Mouse (Mus musculus): Measurements from ENCODE around the gene Zcchc24. TPM values are rescaled to one million over a fixed set of nuclear protein-coding genes. Genes with fewer than 3 reads are reported as not detected.

Gene Zcchc24
- total RNA-seq, 2 experiments from 2014 or later: 47.4 to 47.7 TPM

DNA sequence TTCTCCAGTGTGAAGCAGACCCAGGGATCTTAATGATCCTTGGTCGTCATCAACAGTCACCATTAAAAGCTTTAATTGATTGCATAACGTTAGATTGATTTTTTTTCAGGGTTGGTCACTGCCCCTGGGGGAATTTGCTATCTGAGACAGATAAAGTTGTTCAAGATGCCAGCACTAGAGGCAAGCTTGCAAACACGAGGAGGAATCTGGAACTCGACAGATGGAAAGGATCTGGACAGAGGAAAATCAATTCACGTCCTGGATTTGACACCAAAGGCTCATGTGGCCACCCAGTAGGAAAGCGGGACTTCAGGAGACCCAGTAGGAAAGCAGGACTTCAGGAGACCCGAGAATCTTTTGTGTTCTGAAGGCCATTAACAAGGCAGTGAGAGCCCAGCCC lies 14.4 kb upstream of the Zcchc24 start:
- DNase-seq (ENCODE audit: low spot score in 2 of 2): no peak

DNA sequence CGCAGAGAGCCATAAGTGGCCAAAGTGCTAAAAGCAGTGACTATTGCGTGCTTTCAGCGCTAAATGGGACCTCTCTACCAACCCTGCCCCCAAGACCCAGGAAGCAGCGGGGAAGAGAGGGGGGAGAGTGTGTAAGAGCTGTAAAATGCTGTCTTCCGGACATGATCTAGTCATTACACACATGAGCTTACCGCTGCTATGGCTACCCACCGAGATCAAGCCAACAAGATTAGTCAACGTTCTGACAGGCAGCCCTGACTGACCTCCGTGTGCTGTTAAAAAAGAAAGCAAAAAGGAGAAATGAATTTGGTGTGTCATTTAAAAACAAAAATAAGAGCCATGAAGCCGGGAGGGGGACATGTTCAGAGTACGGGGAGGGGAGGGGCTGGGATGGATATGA lies 11.8 kb upstream of the Zcchc24 start:
- no peak for DNase-seq (ENCODE audit: low spot score in 2 of 2)

DNA sequence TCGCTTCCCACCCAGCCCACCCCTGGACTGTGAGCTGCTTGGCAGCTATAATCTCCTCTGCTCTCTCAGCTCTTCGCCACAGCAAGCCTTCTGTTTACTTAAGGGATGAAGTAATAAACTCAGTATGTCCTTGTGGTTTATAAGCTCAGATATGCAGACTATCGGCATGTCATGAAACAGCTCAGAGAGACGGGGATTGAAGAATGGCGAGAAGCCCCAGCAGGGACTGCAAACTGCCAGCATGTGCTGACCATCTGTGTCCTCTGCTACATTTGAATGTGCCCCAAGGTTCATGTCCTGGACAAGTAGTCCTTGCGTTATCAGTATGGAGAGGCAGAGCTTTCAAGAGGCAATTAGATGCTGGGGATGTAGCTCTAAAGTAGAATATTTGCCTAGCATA lies 7.5 kb upstream of the Zcchc24 start:
- DNase-seq (ENCODE audit: low spot score in 2 of 2): no peak

DNA sequence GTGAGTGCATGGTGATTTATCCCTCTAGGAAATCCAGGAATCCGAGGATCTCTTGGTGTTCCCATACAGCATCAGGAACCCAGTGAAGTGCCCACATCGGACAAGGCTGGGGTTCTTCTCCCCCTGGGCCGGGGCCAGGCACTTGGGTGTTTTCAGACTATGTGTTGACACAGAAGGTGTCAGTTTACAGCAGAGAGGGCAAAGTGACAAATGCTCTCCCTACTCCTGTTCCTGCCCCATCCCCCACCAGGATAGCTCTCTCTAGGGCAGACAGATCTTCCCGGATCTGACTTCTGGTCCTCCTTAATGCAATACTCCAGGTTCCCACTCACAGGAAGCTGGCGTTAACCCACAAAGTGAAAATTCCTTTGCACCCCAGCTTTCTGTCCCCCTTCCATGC lies 5.3 kb upstream of the Zcchc24 start:
- DNase-seq (ENCODE audit: low spot score in 2 of 2): no peak

DNA sequence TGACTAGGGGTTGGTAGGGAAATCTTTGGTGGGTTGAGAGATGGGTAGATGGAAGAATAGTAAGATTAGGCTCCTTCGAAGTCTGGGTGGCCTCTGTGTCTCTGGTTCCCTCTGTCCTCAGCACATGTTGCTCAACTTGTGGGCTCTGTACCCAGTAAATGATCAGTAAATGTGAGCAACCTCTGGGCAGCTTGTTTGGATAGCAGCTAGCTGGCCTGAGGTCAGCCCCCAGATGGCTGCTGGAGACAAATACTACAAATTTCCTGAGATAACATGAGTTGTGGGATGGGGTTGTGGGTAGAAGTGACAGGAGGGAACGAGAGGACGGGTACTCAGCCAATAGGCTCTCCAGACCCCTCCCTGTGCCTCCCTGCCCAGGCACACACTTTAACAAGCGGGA lies 4.2 kb upstream of the Zcchc24 start:
- DNase-seq (ENCODE audit: low spot score in 2 of 2): no peak

DNA sequence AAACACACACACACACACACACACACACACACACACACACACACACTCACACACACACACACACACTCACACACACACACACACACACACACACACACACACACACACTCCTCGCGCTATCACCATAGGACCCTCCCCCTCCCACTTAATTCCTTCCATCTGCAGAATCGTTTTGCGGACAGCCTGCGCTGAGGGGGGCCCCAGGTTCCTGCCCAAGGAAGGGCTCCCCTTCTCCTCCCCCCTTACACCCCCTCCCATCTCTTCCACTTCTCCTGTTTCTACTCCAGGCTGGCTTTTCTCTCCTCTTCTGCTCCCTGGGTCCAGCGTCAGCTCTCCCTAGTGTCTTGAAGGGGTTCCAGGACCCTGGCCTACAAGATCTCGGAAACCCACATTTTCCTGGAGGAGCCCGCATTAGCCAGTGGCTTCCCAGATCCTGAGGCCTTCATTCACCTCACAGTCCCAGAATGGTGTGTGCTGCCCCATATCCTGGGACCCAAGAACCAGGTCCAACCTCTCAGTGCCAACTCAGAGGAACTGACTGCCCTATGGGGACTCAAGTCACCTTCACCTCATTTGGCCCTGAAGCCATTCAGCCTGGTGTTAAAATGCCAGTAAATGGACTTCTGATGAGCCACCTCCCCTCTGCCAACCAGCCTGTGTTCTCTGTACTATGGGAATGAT lies 927 bp upstream of the Zcchc24 start:
- no peak for DNase-seq (ENCODE audit: low spot score in 2 of 2)

DNA sequence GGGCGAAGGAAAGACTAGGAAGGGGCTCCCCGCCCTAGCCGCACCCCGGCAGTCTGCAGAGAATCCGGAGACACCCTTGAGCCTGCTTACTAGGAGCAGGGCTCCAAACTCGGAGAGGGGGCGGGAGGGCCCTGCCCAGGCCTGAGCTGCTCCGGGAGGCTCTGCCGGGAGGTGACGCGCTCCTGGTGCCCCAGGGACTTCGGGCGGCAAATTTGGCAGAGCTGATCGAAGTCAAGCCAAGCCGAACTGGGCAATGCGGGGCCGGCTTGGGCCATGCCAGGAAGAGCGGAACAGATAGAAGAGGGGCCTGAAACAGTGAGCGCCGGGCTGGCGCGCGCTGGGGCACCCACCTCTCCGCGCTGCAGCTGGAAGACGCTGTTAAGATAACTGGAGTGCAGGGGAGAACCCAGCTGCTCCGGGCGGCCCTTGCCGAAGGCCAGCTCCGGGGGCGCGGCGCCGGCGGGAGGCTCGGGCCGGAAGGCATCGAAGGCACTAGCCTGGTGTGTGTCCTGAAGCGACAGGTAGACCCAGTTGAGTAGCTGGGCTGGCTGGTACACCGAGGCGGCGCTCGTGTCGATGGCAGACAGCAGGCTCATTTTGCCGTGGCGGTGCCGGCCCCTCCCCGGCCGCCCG lies 462 bp downstream of the Zcchc24 start:
- peak in 1 of 2 experiments; percentile 25 for DNase-seq (ENCODE audit: low spot score in 2 of 2)

DNA sequence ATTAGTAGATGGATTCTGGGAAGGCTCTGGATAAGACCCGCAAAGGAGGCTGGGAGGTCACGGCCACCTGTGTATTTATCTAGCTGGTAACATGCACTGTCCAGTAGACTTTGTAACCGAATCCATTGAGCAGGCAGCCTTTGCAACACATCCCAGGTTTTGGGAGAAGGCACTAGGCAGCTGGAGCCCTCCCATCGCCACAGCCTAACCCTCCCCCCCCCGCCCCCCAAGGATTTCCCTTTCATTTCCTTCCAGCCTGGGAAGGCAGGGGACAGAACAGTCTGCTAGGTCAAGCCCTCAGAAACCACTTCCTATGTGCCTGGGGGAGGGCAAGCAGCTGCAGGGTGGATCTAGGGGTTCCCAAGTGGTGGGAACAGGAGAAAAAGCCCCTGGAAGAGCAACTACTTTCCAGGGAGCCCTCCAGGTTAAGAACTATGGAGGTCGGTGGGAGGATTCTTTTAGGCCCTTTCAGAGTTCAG lies 1.1 kb downstream of the Zcchc24 start:
- no peak for DNase-seq (ENCODE audit: low spot score in 2 of 2)

DNA sequence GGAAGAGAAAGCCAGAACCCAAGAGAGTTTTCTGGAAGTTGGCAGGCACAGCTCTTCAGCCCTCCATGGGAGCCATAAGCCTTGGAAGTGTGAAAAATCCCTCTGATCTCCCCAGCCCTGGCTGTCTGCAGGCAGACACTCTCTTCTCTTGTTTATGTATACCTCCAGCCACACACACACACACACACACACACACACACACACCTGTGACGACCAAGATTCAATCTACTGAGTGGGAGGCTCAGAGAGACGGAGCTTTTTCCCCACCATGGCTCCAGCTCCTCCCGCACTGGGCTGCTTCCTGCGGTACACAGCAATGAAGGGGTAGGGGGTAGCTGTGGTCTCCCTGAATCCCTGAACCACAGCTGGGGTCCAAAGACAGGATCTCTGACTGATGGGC lies 2.4 kb downstream of the Zcchc24 start:
- no peak for DNase-seq (ENCODE audit: low spot score in 2 of 2)

DNA sequence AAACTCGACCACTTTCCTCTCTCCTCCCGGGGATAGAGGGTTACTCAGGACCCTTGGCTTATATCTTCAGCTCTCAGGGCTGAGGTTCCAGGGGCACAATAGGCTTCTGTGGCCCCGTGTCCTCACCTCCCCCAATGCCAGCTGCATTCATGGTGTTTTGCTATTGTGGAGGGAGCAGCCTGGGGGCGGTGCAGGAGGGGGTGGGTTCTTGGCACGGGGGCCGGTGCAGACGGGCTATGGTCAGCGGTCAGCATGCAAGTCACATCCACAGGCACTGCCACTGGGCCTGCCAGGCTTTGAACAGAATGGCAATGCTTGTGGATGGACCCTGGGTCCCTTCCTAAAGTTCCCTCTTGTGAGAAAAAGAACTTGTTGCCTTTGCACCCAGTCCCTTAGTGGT lies 2.9 kb downstream of the Zcchc24 start:
- peak; percentile 50 to 58 for DNase-seq (ENCODE audit: low spot score in 2 of 2)

DNA sequence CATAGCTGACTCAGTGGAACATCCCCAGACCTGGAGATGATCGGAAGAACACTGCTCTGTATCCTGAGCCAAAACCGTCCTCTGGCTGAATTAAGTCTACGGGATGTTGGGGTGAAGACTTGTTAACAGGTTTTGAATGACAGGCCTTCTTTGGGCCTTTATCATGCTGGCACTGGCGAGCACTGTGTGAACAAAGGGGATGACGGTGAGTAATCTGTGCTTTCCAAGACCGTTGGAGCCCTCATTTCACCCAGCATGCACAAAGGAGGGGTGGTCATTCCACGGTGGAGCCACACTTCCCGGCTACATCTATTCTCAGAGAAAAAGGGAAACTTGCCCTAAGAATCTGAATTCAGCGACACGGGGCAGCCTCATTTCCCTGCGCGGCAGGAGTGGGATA lies 3.7 kb downstream of the Zcchc24 start:
- no peak for DNase-seq (ENCODE audit: low spot score in 2 of 2)

DNA sequence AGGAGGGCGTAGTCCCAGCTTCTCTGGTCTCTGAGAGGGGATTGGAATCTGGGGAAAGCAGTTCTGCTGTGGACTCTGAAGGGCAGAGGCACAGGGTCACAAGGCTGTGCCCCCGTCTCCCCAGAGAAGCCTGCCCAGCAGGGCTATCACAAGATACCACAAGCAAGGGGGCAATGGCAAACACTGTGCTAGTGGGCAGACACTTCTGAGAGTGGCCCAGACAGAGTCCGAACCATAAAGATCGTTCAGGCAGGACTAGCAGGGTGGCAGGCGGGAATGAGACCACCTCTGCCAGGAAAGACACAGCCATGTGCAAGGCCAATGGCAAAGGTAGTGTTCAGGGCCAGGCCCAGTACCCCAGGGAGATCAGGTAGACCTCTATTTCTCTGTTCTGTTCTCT lies 7.7 kb downstream of the Zcchc24 start:
- no peak for DNase-seq (ENCODE audit: low spot score in 2 of 2)

DNA sequence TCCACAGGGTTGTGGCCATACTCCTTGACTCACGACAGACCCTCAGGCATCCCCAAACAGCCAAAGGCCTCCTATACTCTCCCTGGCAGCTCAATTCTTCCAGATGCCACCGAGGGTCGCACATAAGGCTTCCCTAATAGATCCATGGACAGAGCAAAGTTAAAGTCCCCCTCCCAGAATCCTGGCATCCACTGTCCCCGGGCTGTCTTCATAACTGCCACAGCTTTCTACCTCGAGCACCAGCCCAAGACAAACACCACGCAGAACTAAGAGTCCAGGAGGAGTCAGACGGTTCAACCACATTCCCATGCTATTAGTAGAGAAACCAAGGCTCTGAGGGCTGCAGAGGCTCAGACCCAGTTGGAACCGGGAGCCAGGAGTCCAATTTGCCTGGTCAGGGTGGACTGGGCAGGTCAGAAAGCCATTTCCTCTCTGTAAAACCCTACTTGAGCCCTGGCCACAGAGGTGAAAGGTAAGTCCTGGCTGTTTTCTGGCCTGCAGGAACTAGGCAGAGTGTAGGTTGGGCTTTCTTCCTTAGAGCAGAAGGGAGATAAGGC lies 8.8 kb downstream of the Zcchc24 start:
- DNase-seq (ENCODE audit: low spot score in 2 of 2): no peak

DNA sequence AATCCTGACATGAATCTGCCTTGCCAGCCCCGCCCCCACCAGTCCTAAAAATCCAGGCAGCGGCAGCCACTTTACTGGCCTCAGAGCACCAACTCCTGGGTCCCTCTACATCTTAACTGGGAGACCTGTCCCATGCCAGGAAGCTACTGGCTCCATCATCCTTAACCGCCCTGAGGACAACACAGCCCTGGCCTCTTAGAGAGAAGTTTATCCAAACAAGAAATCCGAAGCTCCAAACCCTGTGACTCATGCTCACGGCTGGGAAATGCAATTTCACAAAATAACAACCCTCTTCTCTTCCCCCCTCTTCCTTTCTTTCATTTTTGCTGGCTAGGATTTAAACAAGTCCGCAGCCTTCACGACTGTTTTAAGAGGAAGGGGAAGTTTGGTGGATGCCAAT lies 9.3 kb downstream of the Zcchc24 start:
- DNase-seq (ENCODE audit: low spot score in 2 of 2): no peak

DNA sequence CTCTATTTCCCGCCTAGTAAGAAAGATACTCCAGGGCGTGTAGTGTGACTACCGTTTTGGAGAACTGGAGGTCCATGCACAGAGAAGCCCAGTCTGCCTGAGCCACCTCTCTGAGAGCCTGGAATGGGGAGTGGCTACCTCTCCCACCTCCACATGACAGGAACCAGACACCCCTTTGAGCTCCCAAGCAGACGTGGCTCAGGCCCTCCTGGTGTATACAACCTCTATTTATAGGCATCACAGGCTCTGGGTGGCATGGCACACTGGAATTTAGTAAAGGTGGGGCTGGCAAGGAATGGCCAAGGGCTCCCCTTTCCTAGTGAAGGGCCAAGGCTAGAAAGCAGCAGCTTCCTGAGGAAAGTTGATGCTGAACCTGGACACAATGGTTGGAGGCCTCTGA lies 10.9 kb downstream of the Zcchc24 start:
- DNase-seq (ENCODE audit: low spot score in 2 of 2): no peak

DNA sequence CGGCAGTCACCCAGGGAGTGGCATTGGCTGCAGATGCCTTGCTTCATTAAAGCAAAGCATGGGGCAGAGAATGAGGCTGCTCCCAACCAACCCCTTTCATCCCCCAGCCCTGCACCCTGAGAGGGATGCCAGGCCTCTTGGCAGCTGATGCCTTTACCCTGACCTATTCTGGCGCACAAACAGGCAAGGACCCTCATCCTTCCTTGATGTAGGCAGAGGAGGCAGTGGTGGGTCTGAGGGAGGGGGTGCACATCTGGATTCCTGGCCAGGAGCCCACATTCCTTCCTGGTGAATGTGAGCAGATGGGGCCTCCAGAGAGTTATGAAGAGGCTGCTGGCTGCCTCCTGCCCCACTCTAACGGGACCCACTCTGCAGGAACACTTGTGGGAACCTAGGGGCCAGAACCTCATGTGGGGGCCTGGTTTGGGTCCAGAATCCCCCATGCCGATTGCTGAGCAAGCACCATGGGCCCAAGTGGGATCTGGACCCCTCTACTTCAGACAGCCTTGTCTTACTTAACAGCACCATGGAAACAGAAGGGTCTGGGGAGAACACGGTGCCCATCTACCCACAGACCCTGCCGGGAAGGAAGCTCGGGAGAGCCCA lies 12.4 kb downstream of the Zcchc24 start:
- DNase-seq (ENCODE audit: low spot score in 2 of 2): no peak

DNA sequence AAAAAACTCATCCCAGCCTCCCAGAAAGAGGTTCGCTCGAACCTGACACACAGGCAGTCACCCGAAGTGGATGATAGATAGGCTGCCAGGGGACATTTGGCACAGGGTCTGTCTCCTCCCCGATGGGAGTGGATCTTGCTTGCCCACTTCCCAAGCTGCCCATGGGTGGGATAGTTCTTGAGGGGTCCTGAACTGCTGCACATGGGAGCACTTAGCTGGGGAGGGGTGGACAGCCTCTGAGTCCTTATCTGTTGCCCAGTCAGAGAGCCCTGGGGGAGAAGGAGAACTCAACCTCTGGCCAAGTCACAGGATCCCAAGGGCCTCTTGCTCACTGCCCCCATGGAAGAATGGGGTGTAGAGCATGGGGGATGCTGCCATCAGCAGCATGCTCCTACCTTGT lies 13.3 kb downstream of the Zcchc24 start:
- DNase-seq (ENCODE audit: low spot score in 2 of 2): no peak

DNA sequence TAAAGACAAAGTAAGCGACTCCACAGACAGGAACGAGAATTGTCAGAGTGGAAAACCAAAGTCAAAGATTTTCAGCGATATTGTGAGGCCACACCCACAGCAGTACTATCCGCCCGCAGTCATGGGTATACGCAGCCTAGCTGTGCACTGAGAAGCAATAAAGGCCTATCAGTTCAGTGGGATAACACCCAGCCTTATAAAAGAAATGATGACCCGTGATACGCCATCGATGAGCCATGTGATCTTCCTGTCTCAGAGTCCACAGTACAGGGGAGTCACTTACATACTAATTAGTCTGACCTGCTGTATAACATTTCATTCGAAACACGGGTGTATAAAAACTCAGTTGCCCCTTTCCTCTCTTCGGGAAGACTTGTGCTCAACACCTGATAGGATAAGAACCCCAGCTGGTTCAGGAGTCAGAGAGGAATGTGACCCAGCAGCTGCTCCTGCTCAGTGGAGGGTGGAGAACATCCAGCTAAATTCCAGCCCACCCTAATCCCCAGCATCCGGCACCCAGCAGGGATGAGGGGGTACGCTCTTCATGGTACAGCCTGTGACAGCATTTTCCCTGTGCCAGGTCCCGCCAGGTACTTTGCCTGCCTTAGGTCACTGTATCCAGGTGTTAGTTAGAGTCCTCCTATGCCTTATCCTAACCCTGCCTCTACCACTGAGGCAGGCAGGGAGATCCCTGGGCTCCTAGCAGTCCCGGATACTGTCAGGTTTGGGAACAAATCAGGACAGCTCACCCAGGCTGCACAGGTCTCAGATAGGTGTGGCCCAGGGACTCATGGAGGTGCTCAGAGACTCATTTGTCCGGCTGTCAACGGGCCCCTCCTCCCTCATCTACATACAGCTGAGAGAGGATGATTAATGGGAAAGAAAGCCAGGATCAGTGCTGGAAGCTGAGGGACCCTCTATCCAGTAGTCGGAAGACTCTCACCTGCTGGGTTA lies 14.0 kb downstream of the Zcchc24 start:
- DNase-seq (ENCODE audit: low spot score in 2 of 2): no peak

DNA sequence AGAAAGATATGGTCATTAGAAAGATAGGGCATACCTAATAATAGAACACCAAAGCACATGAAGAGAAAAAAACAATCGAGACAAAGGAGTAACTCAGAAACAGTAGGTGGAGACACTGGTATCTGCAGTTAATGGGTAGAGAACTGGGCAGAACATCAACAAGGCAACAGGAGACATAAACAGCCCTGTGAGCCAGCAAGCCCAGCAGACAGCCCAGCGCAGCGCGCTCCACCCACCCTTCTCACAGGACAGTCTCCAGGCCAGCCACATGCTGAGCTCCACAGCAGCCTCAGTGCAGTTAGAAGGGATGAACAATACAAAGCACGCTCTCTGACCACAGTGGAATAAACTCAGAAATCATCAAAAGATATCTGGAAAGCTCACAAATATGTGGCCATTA lies 15.8 kb downstream of the Zcchc24 start:
- peak in 1 of 2 experiments; percentile 25 for DNase-seq (ENCODE audit: low spot score in 2 of 2)

DNA sequence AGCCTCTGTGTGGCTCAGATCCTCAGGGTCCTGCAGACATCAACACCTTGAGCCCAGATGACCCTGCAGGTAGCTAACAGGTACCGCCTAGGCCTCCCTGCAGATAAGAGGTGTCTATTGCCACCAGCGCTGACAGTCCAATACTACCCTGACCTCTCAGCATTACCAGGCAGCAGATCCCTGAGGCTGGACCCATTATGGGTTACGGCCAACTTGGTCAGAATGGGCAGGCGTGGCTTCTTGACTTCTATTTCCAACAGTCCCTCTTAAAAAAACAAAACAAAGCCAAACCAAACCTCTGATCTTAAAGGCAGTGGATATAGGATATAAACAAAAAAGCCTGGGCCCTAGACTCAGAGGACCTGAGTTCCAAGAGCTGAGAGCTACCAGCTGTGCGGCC lies 17.8 kb downstream of the Zcchc24 start:
- no peak for DNase-seq (ENCODE audit: low spot score in 2 of 2)

DNA sequence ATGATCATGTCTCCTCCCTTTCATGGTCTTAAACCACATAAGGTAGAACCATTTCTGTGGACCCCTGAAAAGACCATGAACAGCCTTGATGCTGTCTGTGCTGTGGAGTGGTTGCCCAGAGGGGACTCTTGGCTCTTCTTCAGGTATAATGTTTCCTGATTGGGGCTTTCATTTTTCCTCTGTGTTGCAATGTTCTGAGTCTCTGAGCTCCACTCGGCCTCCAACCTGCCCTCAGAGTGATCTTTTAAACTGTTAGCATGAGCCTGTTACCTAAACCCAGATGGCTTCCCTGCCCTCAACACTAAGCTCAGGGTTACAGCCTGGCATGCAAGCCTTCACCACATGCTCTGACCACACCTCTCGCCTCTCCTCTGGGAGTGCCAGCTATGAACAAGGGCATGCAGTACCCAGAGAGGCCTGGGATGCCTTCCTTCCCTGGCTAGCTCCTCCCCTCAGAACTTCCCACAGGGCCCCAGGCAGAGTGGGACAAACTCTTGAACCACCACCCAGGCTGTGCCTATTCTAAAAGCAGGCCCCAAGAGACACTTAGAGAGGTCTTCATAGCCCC lies 18.3 kb downstream of the Zcchc24 start:
- no peak for DNase-seq (ENCODE audit: low spot score in 2 of 2)
